In genomic region chr3:51881981-51882380, GRCm38 (mm10) we compare ENCODE assay signal across 11 mouse cellular contexts.
DNase-seq lines count a peak whose midpoint lies in the region; ATAC-seq and TF ChIP-seq lines count a peak whose summit lies in the region.
"Had no signal": no experiment of that assay in that cellular context is flagged by ENCODE, and none has a peak within 500 bp of the region (broad histone marks: within the 10 kb centered on the region; RNA-seq: fewer than 3 reads in every experiment).

No protein-coding gene starts in this region.

- intact Hi-C loops in left cerebral cortex, postnatal 4 days (cut with DNase I), result no loop called here

- no peaks in the 10 kb centered on the region for H3K9me3 ChIP-seq in heart, embryonic 10.5 days
- no peaks in the 10 kb centered on the region for H3K9me3 ChIP-seq in stomach, embryonic 16.5 days (replicated peaks; ENCODE audit: control insufficient read depth, low read length)
- H3K9me3 ChIP-seq: G1E; hindbrain, embryonic 15.5 days; stomach, embryonic 15.5 days had no signal

- no peak for TF ChIP-seq POLR2A in kidney, adult 2 months (IDR thresholded peaks at IDR 0.05; ENCODE audit: low read depth, low read length)
- no peak for TF ChIP-seq POLR2A in liver, adult 2 months (IDR thresholded peaks at IDR 0.05; ENCODE audit: extremely low read depth, insufficient read depth, low read length)

- no peak overlapping the region for H3K9ac ChIP-seq in liver, adult 2 months (ENCODE audit: low read depth, low read length)
- H3K9ac ChIP-seq in stomach, embryonic 16.5 days (ENCODE audit: low read length), result no peak overlapping the region
- H3K9ac ChIP-seq: hindbrain, embryonic 15.5 days; stomach, embryonic 15.5 days had no signal

- H3K27me3 ChIP-seq in kidney, adult 2 months (replicated peaks; ENCODE audit: control insufficient read depth, insufficient read depth, low read length), result no peaks in the 10 kb centered on the region
- H3K27me3 ChIP-seq in heart, embryonic 10.5 days (ENCODE audit: insufficient read depth, poor library complexity, severe bottlenecking), result no peaks in the 10 kb centered on the region
- H3K27me3 ChIP-seq in liver, adult 2 months (ENCODE audit: control insufficient read depth, insufficient read depth, low read length), result no peaks in the 10 kb centered on the region
- no peaks in the 10 kb centered on the region for H3K27me3 ChIP-seq in stomach, embryonic 16.5 days (ENCODE audit: control insufficient read depth, insufficient read depth, low read length)
- H3K27me3 ChIP-seq: hindbrain, embryonic 15.5 days; stomach, embryonic 15.5 days had no signal

- no peaks in the 10 kb centered on the region for H3K79me2 ChIP-seq in liver, adult 2 months (ENCODE audit: control insufficient read depth, insufficient read depth, low read length)

- no peaks in the 10 kb centered on the region for H3K36me3 ChIP-seq in kidney, adult 2 months (ENCODE audit: control insufficient read depth, insufficient read depth, low read length)
- no peaks in the 10 kb centered on the region for H3K36me3 ChIP-seq in heart, embryonic 10.5 days
- H3K36me3 ChIP-seq in liver, adult 2 months (ENCODE audit: control insufficient read depth, insufficient read depth, low read length), result no peaks in the 10 kb centered on the region
- no peaks in the 10 kb centered on the region for H3K36me3 ChIP-seq in stomach, embryonic 16.5 days (ENCODE audit: control insufficient read depth, insufficient read depth, low read length)
- H3K36me3 ChIP-seq: G1E; hindbrain, embryonic 15.5 days; stomach, embryonic 15.5 days had no signal

- H3K4me3 ChIP-seq in kidney, adult 2 months (ENCODE audit: insufficient read depth, low read depth, low read length), result no peak overlapping the region
- H3K4me3 ChIP-seq in heart, embryonic 10.5 days, result peak overlapping the region; percentile 27
- H3K4me3 ChIP-seq in liver, adult 2 months (ENCODE audit: insufficient read depth, low read depth, low read length), result no peak overlapping the region
- H3K4me3 ChIP-seq in stomach, embryonic 16.5 days (replicated peaks; ENCODE audit: low read length), result no peak overlapping the region
- H3K4me3 ChIP-seq: hindbrain, embryonic 15.5 days; stomach, embryonic 15.5 days had no signal

- no peak overlapping the region for H3K27ac ChIP-seq in kidney, adult 2 months (ENCODE audit: insufficient read depth, low read depth, low read length)
- peak overlapping the region; percentile 67 for H3K27ac ChIP-seq in heart, embryonic 10.5 days
- H3K27ac ChIP-seq in liver, adult 2 months (replicated peaks; ENCODE audit: insufficient read depth, low read depth, low read length), result 0 out of 2 replicates have a peak overlapping the region, but pooled peaks have one; percentile 8
- no peak overlapping the region for H3K27ac ChIP-seq in stomach, embryonic 16.5 days (ENCODE audit: low read length)
- H3K27ac ChIP-seq: stomach, embryonic 15.5 days had no signal

- peak; percentile 52; the same call in 1 of the 2 replicates for ATAC-seq in stomach, embryonic 16.5 days (ENCODE audit: insufficient read depth, low FRiP score)

- 0 out of 2 replicates have a peak, but pooled peaks cover 3% of the 10 kb centered on the region for H3K4me1 ChIP-seq in kidney, adult 2 months (ENCODE audit: control insufficient read depth, insufficient read depth, low read length)
- peaks cover 31% of the 10 kb centered on the region for H3K4me1 ChIP-seq in heart, embryonic 10.5 days
- H3K4me1 ChIP-seq in liver, adult 2 months (ENCODE audit: control insufficient read depth, insufficient read depth, low read length), result peaks cover 5% of the 10 kb centered on the region; the same call in 1 of the 2 replicates
- H3K4me1 ChIP-seq in stomach, embryonic 16.5 days (ENCODE audit: control insufficient read depth, insufficient read depth, low read length), result peaks cover 14% of the 10 kb centered on the region

- peak; percentile 35 for DNase-seq in kidney, adult 2 months
- DNase-seq in kidney, adult 11 months, result no peak
- peak; percentile 82 for DNase-seq in heart, embryonic 10.5 days (ENCODE audit: low spot score)
- peak; percentile 25 for DNase-seq in liver, adult 2 months (ENCODE audit: extremely low read depth, low read depth, low spot score)
- DNase-seq in testis, postnatal 14 days (ENCODE audit: low spot score), result no peak
- DNase-seq in left cerebral cortex, postnatal 4 days, result no peak
- no peak for DNase-seq in cerebellum, adult 9-11 months

- WGBS in kidney, adult 2 months, result 54% methylated on average over 10 of the region's 10 CpGs
- 27% methylated on average over 10 of the region's 10 CpGs for WGBS in heart, embryonic 10.5 days
- WGBS in liver, adult 2 months, result 85% methylated on average over 10 of the region's 10 CpGs
- WGBS in stomach, embryonic 16.5 days, result 41% methylated on average over 10 of the region's 10 CpGs

- no peak for TF ChIP-seq CTCF in kidney, adult 2 months (conservative IDR thresholded peaks at IDR 0.05; ENCODE audit: insufficient read depth, insufficient read length, low read depth, low read length)
- no peak for TF ChIP-seq CTCF in liver, adult 2 months (IDR thresholded peaks at IDR 0.05; ENCODE audit: low read depth, low read length)

- H3K4me2 ChIP-seq in stomach, embryonic 16.5 days (ENCODE audit: low read depth, low read length), result no peak overlapping the region
- H3K4me2 ChIP-seq: hindbrain, embryonic 15.5 days; stomach, embryonic 15.5 days had no signal

Comparison
In these comparisons a context has a peak if more than half of its experiments do, and no peak if none do; other contexts are left out.
1. DNase-seq: peak in kidney, adult 2 months (single experiment), heart, embryonic 10.5 days (single experiment) and liver, adult 2 months (single experiment); none in kidney, adult 11 months (single experiment), testis, postnatal 14 days (single experiment), left cerebral cortex, postnatal 4 days (single experiment) and cerebellum, adult 9-11 months (single experiment).
2. H3K27ac ChIP-seq: peak in heart, embryonic 10.5 days (single experiment) and liver, adult 2 months (single experiment); none in kidney, adult 2 months (single experiment) and stomach, embryonic 16.5 days (single experiment).